Mouse (Mus musculus) spleen, adult 12 weeks (tissue): ENCODE data around the gene Cdkl5.
"Not testable (repeated sequence)": the region's sequence is repeated elsewhere in the genome, so short reads cannot be mapped to it uniquely, and the experiment has no call there.

Experiments used
- DNase-seq: peaks from one replicate; pipeline ENCODE4 v3.0.0; 2022; ENCODE audit warnings: low spot score

Gene Cdkl5

DNA sequence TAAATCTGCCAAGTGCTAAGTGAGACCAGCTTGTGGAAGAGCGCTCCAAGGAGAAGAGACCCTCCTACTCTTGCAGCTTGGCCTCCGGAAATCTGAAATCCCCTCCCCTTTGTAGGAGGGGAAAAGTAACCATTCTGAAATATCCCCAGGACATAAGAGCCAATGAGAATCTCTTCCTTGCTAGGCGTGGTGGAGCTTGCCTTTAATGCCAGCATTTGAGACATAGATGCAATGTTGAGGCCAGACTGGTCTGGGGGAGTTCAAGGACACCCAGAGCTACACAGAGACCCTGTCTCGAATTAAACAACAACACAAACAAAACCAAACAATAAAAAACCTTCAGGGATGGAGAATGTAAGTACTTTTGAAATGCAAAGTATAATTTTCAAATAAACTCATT lies 87.6 kb downstream of the Cdkl5 start, which contains the start of gene Gja6:
TSS of gene Gja6 (minus strand) at position 101 of the 400 bp plus-strand sequence.
- DNase-seq = no peak

DNA sequence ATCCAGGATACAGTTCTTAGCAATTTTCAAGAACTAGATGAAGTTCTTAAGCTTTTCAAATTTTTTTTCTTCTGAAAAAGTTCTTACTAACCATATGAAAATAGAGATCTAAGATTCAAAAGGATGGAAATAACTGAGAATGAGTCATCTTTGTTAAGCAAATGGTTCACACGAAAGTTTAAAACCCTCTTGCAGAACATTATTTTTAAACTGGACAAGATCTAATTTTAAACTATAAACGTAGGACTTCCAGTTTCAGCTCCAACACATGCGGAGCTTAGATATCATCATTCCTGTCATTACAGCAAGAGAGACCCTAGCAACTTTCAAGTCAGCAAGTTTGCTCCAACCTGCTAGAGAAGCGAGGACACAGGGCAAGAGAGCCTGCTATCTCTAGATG lies 88.0 kb downstream of the Cdkl5 start:
- no peak for DNase-seq

DNA sequence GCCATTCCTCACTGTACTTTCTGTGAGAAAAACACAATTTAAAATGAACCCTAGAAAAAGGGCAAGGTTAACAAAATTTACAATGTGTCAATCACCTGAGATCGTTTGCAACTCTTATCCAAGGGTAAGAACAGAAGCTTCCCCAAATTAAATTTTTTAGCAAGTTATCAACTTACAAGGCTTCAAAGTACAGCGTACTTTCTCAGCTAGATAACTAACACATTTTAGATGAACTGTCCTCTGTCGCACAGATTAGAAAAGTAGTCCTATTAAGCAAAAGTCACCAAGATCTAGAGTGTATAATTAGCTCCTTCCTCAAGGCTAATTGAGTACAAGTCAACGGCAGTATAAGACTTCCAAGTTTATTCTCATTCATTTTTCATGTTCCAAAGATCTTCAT lies 88.6 kb downstream of the Cdkl5 start:
- no peak for DNase-seq

DNA sequence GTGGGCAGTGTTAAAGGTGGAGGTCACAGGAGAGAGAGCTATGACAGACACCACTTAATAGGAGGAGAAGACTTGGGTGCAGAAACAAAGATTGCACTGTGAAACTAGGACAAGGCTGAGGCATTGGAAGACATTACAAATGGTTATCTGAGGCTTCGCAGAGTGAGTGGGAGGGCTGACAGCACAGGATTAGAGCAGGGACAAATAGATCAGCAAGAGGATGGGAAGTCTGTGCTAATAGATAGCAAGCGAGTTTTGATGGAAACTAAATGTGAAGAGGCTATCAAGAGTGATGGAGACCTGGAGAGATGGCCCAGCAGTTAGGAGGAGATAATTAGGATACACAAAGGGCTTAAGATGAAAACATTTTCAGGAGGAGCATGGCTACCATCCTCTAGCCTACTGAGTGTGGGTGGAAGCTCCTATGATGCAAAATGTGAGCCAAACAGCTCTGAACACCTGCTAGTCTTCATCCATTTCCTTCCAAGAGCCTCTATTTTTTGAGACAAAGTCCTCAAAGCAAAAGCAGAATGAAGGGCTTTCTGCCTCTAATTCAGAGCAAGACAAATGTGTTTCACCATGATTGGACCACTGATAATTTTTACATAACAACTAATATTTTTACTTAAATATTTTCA lies 89.3 kb downstream of the Cdkl5 start:
- no peak for DNase-seq

DNA sequence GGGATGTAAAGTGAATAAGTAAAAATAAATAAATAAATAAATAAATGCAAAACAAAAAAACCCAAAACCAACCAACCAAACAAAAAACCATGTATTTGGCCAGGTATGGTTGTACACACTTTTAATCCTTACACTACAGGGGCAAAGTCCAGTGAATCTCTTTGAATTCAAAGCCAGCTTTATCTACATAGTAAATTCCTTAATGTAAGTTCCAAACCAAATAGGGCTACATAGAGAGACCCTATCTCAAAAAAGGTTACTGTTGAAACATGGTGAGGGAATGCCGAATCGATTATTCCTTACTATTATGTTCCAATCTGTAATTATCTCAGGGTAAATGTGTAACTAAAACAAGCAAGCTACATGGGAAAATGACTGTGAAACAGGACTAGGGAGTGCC lies 93.4 kb downstream of the Cdkl5 start:
- DNase-seq = no peak

DNA sequence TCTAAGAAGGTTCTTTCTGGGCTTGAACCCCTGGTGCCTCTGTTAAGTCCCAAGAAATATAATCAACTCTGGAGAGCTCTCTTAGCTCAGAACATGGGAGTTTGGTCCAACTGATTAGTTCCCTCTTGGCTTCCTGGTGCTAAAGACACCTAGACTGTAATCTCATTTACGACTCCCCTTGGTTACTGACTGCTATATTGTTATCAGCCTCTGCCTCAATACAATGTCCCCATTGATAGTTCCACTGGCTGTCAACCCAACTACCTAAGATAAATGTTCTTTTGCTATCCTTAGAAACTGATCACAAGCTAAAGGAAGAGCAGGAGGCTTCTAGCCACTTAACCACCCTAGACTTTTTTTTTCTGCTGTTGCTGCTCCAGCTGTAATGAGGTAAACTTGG lies 102.4 kb downstream of the Cdkl5 start:
- no peak for DNase-seq

DNA sequence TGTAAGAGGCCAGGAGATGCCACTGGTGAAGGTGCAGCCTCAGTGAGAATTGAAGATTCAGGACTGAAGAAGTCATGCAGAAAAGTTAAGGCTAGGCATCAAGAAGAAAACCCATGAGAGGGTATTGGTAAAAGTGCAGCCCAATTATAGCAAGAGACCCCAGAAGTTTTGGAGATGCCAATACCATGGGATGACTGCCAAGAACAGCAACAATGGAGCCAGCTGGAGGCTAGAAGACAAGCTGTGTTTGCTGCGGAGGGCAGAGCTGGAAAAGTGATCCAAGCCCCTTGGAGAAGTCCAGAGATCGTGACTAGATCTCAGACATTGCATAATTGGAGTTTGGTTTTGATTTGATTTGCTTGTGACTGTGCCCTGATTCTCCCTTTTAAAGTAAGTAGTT lies 108.2 kb downstream of the Cdkl5 start:
- no peak for DNase-seq

DNA sequence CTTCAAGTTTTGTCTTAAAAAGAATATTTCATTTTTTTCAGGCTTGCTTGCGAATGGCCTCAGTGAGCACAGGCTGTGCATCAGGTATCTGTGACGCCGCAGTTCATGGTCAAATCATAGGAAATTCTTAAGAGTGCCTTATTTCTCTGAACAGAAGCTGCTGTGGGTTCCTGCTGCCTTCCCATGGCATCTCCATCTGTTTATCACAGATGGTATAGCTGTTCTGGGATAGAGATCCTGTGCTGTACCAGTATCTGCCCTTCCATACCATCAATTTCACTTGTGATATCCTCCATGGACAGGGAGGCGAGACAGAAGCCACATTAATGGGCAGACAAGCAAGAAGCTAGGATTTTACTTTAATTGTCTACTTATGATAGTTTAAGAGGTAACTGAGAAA lies 127.9 kb downstream of the Cdkl5 start:
- DNase-seq = no peak

DNA sequence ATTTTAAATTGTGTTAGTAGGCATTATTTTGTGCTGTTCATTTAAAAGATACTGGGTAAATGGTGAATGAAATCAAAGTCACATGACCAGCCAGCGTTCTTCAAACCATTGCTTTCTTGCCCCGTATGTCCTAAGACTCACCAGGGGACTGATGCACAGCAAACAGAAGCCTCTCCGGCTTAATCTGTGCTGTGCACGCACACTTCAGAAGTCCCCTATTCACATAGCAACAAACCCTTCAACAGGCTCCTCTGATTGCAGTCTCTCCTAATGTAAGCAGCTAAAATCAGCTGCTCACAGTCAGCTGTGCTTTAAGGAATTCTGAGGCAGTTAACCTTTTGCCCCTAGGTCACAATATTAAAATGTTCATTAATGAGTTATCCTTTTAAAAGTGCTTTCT lies 129.5 kb downstream of the Cdkl5 start:
- DNase-seq = no peak

DNA sequence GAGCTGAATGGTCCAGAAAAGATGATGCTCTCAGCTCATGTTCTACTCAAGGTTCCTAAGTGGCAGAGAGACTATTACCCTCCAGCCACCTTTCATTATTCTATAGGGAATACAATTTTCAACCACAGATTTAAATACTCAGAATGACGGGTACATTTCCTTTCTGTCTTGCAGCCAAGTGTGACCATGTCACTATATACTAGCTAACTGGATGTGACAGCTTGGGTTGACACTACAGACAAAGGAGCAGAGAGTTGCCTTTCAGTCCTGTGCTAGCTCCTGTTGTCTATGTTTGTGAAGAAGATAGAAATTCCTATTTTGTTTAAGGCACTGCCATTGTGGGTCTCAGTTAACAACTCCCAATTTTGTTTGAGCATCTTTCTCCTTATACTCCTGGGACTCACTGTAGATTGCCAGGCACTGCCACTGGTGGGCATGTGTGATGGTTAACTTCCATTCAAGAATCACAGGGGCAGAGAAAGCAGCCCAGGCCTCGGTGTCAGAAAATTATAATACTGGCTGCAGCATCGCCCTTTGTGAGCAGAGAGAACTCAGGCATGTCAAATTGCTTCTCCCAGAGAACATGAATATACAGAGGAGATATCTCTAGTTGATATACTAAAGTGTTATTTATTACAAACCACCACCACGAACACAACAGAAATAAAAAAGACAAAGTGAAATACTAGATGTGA lies 130.7 kb downstream of the Cdkl5 start:
- DNase-seq = no peak

DNA sequence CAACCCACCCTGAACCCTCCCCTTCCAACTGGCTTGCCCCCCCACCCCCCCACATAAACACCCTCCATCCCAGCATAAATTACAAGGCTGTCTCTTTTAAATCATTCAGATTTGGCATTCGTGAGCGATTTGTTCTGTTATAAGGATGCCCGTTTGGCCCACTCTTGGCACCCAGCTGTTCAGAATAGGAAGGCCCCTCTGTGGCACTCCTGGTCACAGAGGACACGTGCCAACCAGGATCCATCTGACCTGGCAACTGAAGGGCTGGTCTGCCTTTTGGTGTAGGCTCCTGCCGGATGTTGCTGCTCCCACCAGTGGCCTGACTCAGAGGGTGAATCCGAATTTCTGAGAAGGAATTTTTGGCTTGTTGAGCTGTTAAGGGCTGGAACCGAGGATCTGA lies 186.3 kb downstream of the Cdkl5 start:
- DNase-seq = no peak

DNA sequence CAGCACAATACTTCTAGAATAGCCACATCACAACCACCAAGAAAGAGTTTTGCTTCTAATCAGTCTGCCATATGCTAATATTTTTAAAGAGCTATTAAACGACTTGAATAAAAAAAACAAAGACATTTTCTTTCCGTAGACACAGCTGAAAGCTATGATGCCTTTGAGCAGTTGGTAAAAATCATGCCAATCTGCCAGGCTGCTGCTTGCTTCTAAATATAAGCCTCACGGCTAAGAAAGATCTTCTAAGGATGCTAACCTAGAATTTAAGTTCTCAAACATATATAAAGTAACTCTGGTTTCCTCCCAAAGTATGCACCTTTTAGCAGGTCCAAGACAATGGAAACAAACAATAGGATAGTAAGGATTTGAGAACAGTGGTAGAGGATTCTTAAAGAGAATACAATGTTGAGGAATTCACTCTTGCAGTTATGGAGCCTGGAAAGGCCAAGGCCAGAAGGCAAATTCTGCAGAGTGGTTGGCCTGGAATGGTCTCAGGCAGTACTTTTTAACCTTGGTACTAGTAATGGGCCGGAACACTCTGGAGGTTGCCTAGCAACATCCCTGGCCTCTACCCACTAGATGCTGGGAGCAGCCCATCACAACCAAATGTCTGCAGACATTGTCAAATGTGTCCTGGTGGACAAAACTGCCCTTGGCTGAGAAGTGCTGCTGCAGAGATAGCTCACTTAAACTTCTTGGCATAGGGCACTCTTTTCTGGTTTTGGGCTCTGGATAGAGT lies 189.9 kb downstream of the Cdkl5 start:
- no peak for DNase-seq

DNA sequence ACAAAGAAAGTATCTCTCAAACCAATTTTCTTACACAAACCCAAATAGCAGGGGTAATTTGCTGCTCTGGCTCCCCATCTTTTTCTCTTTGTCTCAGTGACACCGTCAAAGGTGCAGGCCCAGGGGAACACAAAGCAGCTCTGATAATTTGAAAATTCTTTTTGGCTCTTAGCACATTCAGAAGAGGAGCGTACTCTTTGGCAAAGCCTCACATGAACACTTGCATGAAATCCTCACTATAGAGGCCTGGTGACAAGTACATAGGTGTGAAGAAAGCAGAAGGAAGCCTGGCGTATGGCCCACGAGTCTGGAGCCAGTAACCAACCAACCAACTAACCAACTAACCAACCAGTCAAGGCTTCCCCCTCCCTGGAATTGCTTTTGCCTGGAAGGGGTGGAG lies 199.6 kb downstream of the Cdkl5 start:
- no peak for DNase-seq

DNA sequence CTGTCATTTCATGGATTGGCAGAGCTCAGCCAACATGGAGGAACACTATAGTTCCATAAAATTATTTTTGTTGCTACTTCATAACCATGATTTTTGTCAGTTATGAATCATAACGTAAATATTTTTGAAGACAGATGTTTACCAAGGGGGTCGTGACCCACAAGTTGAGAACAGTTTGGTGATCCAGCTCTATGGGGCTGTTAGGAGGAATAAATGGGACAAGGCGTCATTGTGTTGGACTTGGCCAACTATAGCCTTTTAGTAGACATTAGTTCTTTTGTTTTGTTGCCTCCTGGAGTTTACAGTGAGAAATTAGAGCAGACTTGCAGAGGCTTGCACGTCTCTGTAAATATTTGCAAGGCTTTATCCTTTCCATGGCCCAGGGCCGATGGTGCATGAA lies 212.2 kb downstream of the Cdkl5 start:
- no peak for DNase-seq

DNA sequence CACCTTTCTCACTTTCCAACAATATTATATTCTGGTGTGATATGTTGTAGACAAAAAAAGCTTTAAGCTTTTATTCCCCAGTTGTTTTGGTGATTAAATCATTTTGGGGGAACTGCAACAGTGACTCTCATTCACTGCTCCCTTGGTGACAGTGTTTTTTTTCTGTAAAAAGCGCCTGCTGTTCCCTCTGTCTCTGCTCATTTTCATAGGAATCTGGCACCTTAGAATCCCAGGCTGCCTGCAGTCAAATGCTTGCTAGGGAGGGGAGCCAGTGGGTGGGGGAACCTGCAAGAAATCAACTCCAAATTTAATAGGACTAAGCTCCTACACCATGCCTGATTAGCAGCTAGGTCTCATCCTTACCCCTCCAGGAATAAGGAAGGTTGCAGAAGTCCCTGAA lies 221.5 kb downstream of the Cdkl5 start:
- no peak for DNase-seq

DNA sequence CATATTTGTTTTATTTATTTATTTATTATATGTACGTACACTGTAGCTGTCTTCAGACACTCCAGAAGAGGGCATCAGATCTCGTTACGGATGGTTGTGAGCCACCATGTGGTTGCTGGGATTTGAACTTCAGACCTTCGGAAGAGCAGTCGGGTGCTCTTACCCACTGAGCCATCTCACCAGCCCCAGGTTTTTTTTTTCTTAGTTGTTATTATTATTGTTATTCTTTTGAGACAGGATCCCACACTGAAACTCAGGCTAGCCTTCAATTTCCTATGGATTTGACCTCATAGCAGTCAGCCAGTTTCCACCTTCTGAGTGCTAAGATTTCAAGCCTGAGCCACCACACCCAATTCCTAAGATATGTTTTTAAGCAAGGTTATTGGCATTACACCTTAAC lies 224.9 kb downstream of the Cdkl5 start:
- DNase-seq = not testable (repeated sequence)

DNA sequence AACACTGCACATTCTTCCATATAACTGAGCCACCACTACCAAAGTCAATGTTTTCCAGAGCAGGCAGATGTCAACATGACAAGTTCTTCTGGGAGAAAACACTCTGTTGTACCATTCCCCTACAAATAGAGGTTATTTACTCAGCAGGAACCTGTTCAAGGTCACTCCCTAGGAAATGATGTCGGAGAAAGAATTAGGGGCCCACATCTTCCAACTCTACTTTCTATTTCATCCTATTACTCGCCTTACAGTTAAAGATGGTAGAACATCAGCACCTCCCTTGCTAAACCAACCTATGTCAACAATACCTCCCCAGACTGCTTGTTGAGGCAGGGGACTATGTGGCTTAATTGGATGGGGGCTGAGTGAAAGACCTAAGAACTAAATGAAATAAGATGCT lies 226.8 kb downstream of the Cdkl5 start, which contains the start of gene Rs1:
TSS of gene Rs1 (plus strand) at position 301 of the 400 bp plus-strand sequence.
- no peak for DNase-seq

DNA sequence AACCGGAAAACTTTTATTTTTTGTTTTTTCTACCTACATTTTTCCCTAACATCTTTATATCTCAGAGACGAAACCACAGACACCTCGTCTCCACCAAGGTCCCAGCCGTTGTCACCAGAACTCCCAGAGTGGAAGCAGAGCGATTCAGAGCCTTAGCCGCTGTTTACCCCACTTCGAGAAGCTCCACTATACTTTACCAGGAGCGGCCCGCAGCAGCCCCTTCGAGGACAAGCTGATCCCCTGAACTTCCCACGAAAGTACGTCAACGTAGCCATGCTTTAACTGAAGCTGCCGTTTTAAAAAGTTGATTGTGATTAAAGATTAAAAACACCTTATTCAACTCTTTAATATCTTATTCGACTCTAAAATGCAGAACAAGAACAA lies 228.3 kb downstream of the Cdkl5 start:
- DNase-seq = no peak

DNA sequence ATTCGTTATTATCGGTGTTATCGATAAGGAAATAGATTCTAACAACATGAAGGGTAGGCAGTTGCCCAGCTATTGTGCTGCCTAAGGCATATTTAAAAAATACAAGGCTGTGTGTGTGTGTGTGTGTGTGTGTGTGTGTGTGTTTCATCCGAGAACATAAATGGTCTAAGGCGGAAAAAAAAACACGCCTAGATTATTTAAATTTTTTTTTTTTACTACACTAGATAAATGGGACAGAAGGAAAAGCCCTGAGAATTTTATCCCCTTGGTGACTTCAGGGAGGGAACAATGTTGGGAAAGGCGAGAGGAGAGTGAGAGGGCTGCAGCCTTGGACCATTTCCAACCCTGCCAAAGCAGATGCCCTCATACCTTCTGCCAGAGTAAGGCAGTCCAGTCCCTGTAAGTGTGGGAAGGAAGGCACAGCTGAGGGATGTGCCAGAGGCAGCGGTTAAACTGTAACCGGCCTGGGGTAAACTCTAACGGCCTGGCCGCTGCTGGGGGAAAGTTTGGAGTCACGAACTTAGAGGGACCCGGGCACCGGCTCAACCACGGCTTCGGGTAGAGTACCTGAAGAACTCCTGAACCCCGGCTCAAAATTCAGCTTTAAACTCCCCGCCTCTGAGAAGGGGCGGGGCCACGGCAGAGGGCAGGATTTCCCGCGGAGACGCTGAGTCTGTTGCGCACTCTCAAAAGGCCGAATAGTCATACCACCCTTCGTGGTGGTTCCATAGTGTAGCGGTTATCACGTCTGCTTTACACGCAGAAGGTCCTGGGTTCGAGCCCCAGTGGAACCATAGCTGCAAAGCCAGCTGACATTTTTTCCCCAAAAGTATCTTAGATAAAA lies 228.9 kb downstream of the Cdkl5 start:
- peak; percentile 81 for DNase-seq

DNA sequence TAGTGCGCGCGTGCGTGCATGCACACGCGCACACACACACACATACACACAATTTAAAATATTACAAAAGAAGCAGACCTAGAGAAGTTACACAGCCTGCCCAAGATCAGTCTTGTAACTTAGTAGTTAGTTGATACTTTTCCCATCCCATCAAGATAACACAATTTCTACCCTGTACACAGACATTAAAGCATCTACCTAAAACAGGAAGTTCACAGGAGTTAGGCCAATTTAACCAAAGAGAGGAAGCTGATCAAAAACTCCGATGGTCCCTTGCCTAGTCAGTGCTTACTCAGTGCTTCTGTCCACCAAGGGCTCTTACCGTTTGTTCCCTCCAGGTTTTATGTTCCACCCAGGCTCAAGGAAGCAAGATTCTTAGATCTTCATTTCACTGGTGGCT lies 243.7 kb downstream of the Cdkl5 start:
- no peak for DNase-seq

DNA sequence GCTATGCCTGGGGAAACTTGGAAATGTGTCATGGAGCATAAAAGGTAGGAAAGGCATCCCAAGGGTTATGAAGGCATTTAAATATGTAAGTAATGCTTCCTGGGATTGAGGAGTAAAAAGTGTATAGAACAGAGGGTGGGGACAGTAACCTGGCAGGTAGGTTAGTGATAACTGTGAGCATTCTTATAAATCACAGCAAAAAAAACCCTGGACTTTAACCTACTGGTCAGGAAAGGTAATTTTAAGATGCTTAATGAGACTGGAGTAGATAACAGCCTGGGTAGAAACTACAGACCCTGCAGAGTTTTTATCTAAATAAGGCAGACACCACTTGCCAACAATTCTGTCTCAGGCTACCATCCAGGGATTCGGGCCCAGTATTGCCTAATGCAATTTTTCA lies 245.9 kb downstream of the Cdkl5 start:
- DNase-seq = no peak

DNA sequence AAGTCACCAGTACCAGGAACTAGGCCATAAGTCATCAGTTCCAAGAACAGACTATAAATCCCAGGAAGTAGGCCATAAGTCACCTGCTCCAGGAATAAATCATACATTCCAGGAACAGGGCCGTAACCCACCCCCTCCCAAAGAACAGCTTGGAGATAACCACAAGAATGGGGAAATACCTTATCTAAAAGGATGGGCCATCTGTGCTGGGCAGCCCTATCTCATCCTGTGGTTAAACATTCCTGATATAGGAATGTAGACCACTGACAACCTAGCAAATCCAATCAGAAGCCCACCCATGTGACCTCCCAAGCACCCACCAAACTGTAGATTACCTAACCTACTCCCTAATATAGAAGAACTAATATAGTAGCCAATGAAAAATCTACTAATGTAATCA lies 249.1 kb downstream of the Cdkl5 start:
- DNase-seq = no peak
